Comparison of ENCODE assay signal across 12 mouse cellular contexts in the genomic region with DNA sequence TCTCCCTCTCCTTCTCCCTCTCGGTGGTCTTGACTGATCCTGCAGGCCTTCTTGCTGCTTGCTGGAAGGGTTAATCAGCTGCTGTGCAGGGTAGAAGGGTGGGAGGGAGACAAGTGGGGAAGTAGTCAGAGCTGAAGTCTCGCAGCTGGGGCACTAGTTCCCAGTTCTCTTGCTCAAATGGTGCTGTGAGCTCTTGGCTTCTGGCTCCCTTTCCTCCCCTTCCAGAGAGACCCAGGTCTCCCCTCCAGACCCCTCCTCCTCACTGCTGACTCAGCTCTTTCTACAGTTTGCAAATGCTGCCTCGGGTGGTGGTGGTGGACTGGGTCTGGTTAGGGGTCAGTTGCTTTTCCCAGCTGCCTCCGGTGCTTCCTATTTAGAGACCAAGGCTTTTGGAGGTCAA.
DNase-seq lines count a peak whose midpoint lies in the region; ATAC-seq lines count a peak whose summit lies in the region.
"Had no signal": no experiment of that assay in that cellular context is flagged by ENCODE, and none has a peak within 500 bp of the region (broad histone marks: within the 10 kb centered on the region; RNA-seq: fewer than 3 reads in every experiment).

No protein-coding gene starts in this region.

- no peak overlapping the region for H3K9ac ChIP-seq in kidney, embryonic 14.5 days (ENCODE audit: low read depth, low read length)
- no peak overlapping the region for H3K9ac ChIP-seq in midbrain, embryonic 13.5 days (replicated peaks)
- H3K9ac ChIP-seq in limb, embryonic 11.5 days (ENCODE audit: low read length), result no peak overlapping the region
- no peak overlapping the region for H3K9ac ChIP-seq in hindbrain, embryonic 13.5 days
- H3K9ac ChIP-seq in liver, embryonic 11.5 days (ENCODE audit: low read depth, low read length), result no peak overlapping the region

- no peak overlapping the region for H3K4me3 ChIP-seq in kidney, embryonic 14.5 days (ENCODE audit: low read length)
- no peak overlapping the region for H3K4me3 ChIP-seq in midbrain, embryonic 10.5 days
- H3K4me3 ChIP-seq in midbrain, embryonic 13.5 days (replicated peaks), result no peak overlapping the region
- no peak overlapping the region for H3K4me3 ChIP-seq in limb, embryonic 11.5 days (ENCODE audit: low read depth, low read length)
- no peak overlapping the region for H3K4me3 ChIP-seq in hindbrain, embryonic 13.5 days
- no peak overlapping the region for H3K4me3 ChIP-seq in liver, embryonic 11.5 days (ENCODE audit: low read depth, low read length)

- peaks cover 6% of the 10 kb centered on the region; the same call in 1 of the 2 replicates for H3K9me3 ChIP-seq in kidney, embryonic 14.5 days (ENCODE audit: control insufficient read depth, low read length)
- no peaks in the 10 kb centered on the region; the same call in 1 of the 2 replicates for H3K9me3 ChIP-seq in midbrain, embryonic 10.5 days (replicated peaks)
- no peaks in the 10 kb centered on the region for H3K9me3 ChIP-seq in midbrain, embryonic 13.5 days
- no peaks in the 10 kb centered on the region for H3K9me3 ChIP-seq in limb, embryonic 11.5 days (ENCODE audit: control insufficient read depth, low read length)
- H3K9me3 ChIP-seq in hindbrain, embryonic 13.5 days, result peaks cover 5% of the 10 kb centered on the region; the same call in 1 of the 2 replicates
- no peaks in the 10 kb centered on the region for H3K9me3 ChIP-seq in liver, embryonic 11.5 days (ENCODE audit: control insufficient read depth, low read length)

- H3K27me3 ChIP-seq in kidney, embryonic 14.5 days (ENCODE audit: control insufficient read depth, insufficient read depth, low read length), result no peaks in the 10 kb centered on the region
- no peaks in the 10 kb centered on the region for H3K27me3 ChIP-seq in midbrain, embryonic 10.5 days (ENCODE audit: low read depth, poor library complexity, severe bottlenecking)
- H3K27me3 ChIP-seq in midbrain, embryonic 13.5 days, result no peaks in the 10 kb centered on the region
- no peaks in the 10 kb centered on the region for H3K27me3 ChIP-seq in limb, embryonic 11.5 days (ENCODE audit: control insufficient read depth, insufficient read depth, low read length)
- H3K27me3 ChIP-seq in hindbrain, embryonic 13.5 days, result no peaks in the 10 kb centered on the region
- no peaks in the 10 kb centered on the region for H3K27me3 ChIP-seq in liver, embryonic 11.5 days (replicated peaks; ENCODE audit: control insufficient read depth, insufficient read depth, low read length)
- H3K27me3 ChIP-seq: Patski had no signal

- 1% methylated on average over 3 of the region's 4 CpGs for WGBS in kidney, embryonic 14.5 days
- 41% methylated on average over 3 of the region's 4 CpGs for WGBS in midbrain, embryonic 10.5 days
- 35% methylated on average over 3 of the region's 4 CpGs for WGBS in midbrain, embryonic 13.5 days
- WGBS in limb, embryonic 11.5 days, result 23% methylated on average over 4 of the region's 4 CpGs
- WGBS in hindbrain, embryonic 13.5 days, result 35% methylated on average over 4 of the region's 4 CpGs
- WGBS in liver, embryonic 11.5 days, result 19% methylated on average over 4 of the region's 4 CpGs

- DNase-seq in kidney, postnatal 25 days, result no peak
- no peak for DNase-seq in midbrain, embryonic 10.5 days (ENCODE audit: low spot score)
- peak; percentile 29 for DNase-seq in limb, embryonic 11.5 days (ENCODE audit: low spot score)
- no peak for DNase-seq in Muller cell, postnatal 12 days (ENCODE audit: inconsistent ontology term)
- DNase-seq in liver, embryonic 11.5 days (ENCODE audit: low spot score), result no peak
- DNase-seq: cerebellum, postnatal 10 days; heart, postnatal 4 days; thymus, postnatal 25 days had no signal

- peak; percentile 85 for ATAC-seq in kidney, embryonic 14.5 days (ENCODE audit: low FRiP score, low TSS enrichment)
- ATAC-seq in midbrain, embryonic 13.5 days, result no peak
- ATAC-seq in limb, embryonic 11.5 days (ENCODE audit: insufficient number of reproducible peaks, low FRiP score, low TSS enrichment, low read depth), result no peak
- ATAC-seq in hindbrain, embryonic 13.5 days (ENCODE audit: low FRiP score), result no peak
- no peak for ATAC-seq in liver, embryonic 11.5 days (replicated peaks; ENCODE audit: low FRiP score)
- ATAC-seq: Patski had no signal

- peak overlapping the region; percentile 6; the same call in 1 of the 2 replicates for H3K27ac ChIP-seq in kidney, embryonic 14.5 days (ENCODE audit: low read depth, low read length)
- peak overlapping the region; percentile 63 for H3K27ac ChIP-seq in midbrain, embryonic 10.5 days (replicated peaks)
- no peak overlapping the region for H3K27ac ChIP-seq in midbrain, embryonic 13.5 days
- H3K27ac ChIP-seq in limb, embryonic 11.5 days (replicated peaks; ENCODE audit: low read depth, low read length), result no peak overlapping the region
- no peak overlapping the region for H3K27ac ChIP-seq in hindbrain, embryonic 13.5 days
- no peak overlapping the region for H3K27ac ChIP-seq in liver, embryonic 11.5 days (ENCODE audit: low read depth, low read length)

- no peak overlapping the region for H3K4me2 ChIP-seq in kidney, embryonic 14.5 days (replicated peaks; ENCODE audit: low read depth, low read length)
- no peak overlapping the region for H3K4me2 ChIP-seq in midbrain, embryonic 13.5 days (replicated peaks)
- no peak overlapping the region for H3K4me2 ChIP-seq in limb, embryonic 11.5 days (ENCODE audit: low read depth, severe bottlenecking)
- no peak overlapping the region for H3K4me2 ChIP-seq in hindbrain, embryonic 13.5 days
- H3K4me2 ChIP-seq in liver, embryonic 11.5 days, result no peak overlapping the region

- H3K36me3 ChIP-seq in kidney, embryonic 14.5 days (ENCODE audit: control insufficient read depth, insufficient read depth, low read length), result no peaks in the 10 kb centered on the region
- no peaks in the 10 kb centered on the region for H3K36me3 ChIP-seq in midbrain, embryonic 10.5 days
- H3K36me3 ChIP-seq in midbrain, embryonic 13.5 days, result no peaks in the 10 kb centered on the region
- no peaks in the 10 kb centered on the region for H3K36me3 ChIP-seq in limb, embryonic 11.5 days (ENCODE audit: control insufficient read depth, insufficient read depth, low read length)
- H3K36me3 ChIP-seq in hindbrain, embryonic 13.5 days, result no peaks in the 10 kb centered on the region
- H3K36me3 ChIP-seq in liver, embryonic 11.5 days (ENCODE audit: control insufficient read depth, insufficient read depth, low read length), result no peaks in the 10 kb centered on the region

- peaks cover 9% of the 10 kb centered on the region; the same call in 1 of the 2 replicates for H3K4me1 ChIP-seq in kidney, embryonic 14.5 days (ENCODE audit: control insufficient read depth, insufficient read depth, low read length)
- peaks cover 12% of the 10 kb centered on the region for H3K4me1 ChIP-seq in midbrain, embryonic 10.5 days
- H3K4me1 ChIP-seq in midbrain, embryonic 13.5 days (replicated peaks), result no peaks in the 10 kb centered on the region
- no peaks in the 10 kb centered on the region for H3K4me1 ChIP-seq in limb, embryonic 11.5 days (ENCODE audit: control insufficient read depth, insufficient read depth, low read length)
- 0 out of 2 replicates have a peak, but pooled peaks cover 3% of the 10 kb centered on the region for H3K4me1 ChIP-seq in hindbrain, embryonic 13.5 days (replicated peaks)
- H3K4me1 ChIP-seq in liver, embryonic 11.5 days (replicated peaks; ENCODE audit: control insufficient read depth, insufficient read depth, low read length), result no peaks in the 10 kb centered on the region; the same call in none of the 2 replicates

Comparison
In these comparisons a context has a peak if more than half of its experiments do, and no peak if none do; other contexts are left out.
1. H3K27ac ChIP-seq: peak in kidney, embryonic 14.5 days (single experiment) and midbrain, embryonic 10.5 days (single experiment); none in midbrain, embryonic 13.5 days (single experiment), limb, embryonic 11.5 days (single experiment), hindbrain, embryonic 13.5 days (single experiment) and liver, embryonic 11.5 days (single experiment).